Mouse (Mus musculus): ENCODE measurements around the gene Sytl4.

DNA sequence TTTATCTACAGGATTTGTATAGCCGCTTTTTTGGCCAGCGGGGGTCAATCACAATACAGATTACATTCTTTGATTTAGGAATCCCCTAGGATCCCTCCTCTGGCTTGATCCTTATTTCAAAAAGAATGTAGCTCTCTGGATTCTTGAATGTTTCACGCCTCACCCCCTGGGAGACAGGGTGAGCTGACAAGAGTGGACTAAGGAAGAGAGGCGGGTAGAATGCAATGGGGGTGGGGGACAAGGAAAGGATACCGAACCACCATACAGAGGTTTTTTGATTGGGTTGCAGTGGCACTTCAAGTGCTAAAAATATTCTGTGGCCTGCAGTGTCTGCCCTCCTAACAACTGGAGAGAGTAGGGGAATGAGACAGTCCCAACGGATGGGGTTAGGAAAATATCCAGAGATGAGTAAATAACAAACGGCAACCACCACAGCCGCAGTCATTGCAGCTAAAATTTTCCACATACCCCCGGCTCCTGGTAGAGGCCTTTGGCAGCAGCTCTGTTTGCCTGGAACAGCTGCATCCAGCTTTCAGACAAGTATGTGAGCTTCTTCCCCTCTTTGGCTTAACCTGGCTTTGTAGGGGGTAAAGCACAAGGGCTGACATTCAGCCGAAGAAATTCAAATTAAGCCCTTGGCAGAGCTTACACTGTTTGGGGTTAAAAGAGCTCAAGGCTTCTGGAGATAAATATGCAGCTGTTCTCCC is 70.1 kb downstream of the Sytl4 start:
- TF ChIP-seq CTCF (IDR thresholded peaks at IDR 0.05) (no peak), EP300 (IDR thresholded peaks at IDR 0.05) (no peak)
